Mouse (Mus musculus) hindbrain, embryonic 13.5 days (tissue): ENCODE measurements around the gene Irf6. TPM values are rescaled to one million over a fixed set of nuclear protein-coding genes. Genes with fewer than 3 reads are reported as not detected.

Experiments used
- ATAC-seq: fragments of 200-750 bp; cut with Nextera tagmentation; 2 replicates; pipeline ENCODE4 v1.8.0; 2017; ENCODE audit warnings: moderate TSS enrichment; ENCODE audit not compliant: low FRiP score
- H3K27ac ChIP-seq: fragments of 300-500 bp; sonication (generic); 2 replicates; pipeline ENCODE4 v1.5.1; 2015; ENCODE audit warnings: inconsistent platforms, mild to moderate bottlenecking, moderate library complexity
- H3K27me3 ChIP-seq: fragments of 300-500 bp; sonication (generic); 2 replicates; pipeline ENCODE4 v1.6.1; 2015; ENCODE audit warnings: mild to moderate bottlenecking, inconsistent platforms
- H3K36me3 ChIP-seq: fragments of 300-500 bp; sonication (generic); 2 replicates; pipeline ENCODE4 v1.6.1; 2015; ENCODE audit warnings: mild to moderate bottlenecking, inconsistent platforms
- H3K4me1 ChIP-seq: fragments of 300-500 bp; sonication (generic); replicated peaks from 2 replicates; pipeline ENCODE4 v1.6.1; 2015; ENCODE audit warnings: inconsistent platforms
- H3K4me2 ChIP-seq: fragments of 300-500 bp; sonication (generic); 2 replicates; pipeline ENCODE4 v1.6.1; 2015; ENCODE audit warnings: inconsistent platforms, mild to moderate bottlenecking, moderate library complexity
- H3K4me3 ChIP-seq: fragments of 300-500 bp; sonication (generic); 2 replicates; pipeline ENCODE4 v1.5.1; 2015; ENCODE audit warnings: mild to moderate bottlenecking, inconsistent platforms
- H3K9ac ChIP-seq: fragments of 300-500 bp; sonication (generic); 2 replicates; pipeline ENCODE4 v1.6.1; 2015; ENCODE audit warnings: mild to moderate bottlenecking, inconsistent platforms
- H3K9me3 ChIP-seq: fragments of 300-500 bp; sonication (generic); 2 replicates; pipeline ENCODE4 v1.6.1; 2016; ENCODE audit warnings: inconsistent platforms
- WGBS: fragments of 180-500 bp; shearing (Covaris S2); methylation state at CpG from one replicate; pipeline ENCODE4 v1.1.7; 2015; 5-methylcytosine and 5-hydroxymethylcytosine counted together
- polyA plus RNA-seq: library from polyadenylated mRNA; unstranded; fragments of >200 nt; fragmentation: Nextera tagmentation; extraction: Ambion mirVana; gene quantifications from 2 replicates; pipeline ENCODE4 v1.2.1, GENCODE M21; 2015

Gene Irf6
- polyA plus RNA-seq, result 0.62 and 0.82 TPM in 2 replicates

GRCm38 (mm10) chr1:193152872-193153271, at the start of gene Irf6:
TSS of gene Irf6 (plus strand) at chr1:193153111.
- Histone ChIP-seq H3K4me2 (peak within 1 kb of the TSS; percentile 43), H3K9ac (peak within 1 kb of the TSS; percentile 35; the same call in 1 of the 2 replicates), H3K27me3 (peaks cover 68% of the 10 kb centered on the region), H3K4me1 (peaks cover 16% of the 10 kb centered on the region), H3K4me3 (peak within 1 kb of the TSS; percentile 22), H3K36me3 (no peaks in the 10 kb centered on the region), H3K9me3 (no peaks in the 10 kb centered on the region), H3K27ac (no peak within 1 kb of the TSS)
- under 1% methylated on average over 30 of the region's 30 CpGs for WGBS
- ATAC-seq, result peak; percentile 57; the same call in 1 of the 2 replicates

- Histone ChIP-seq H3K27me3 (no peaks in the 10 kb centered on the region), H3K4me3 (no peak overlapping the region), H3K9me3 (no peaks in the 10 kb centered on the region), H3K9ac (no peak overlapping the region), H3K36me3 (peaks cover 96% of the 10 kb centered on the region), H3K4me2 (no peak overlapping the region), H3K27ac (no peak overlapping the region), H3K4me1 (no peaks in the 10 kb centered on the region)
- WGBS, result 95% methylated on average over 9 of the region's 9 CpGs
- no peak for ATAC-seq
Observed at GRCm38 (mm10) chr1:193112093-193112492, 40.8 kb upstream of the Irf6 start.

DNA sequence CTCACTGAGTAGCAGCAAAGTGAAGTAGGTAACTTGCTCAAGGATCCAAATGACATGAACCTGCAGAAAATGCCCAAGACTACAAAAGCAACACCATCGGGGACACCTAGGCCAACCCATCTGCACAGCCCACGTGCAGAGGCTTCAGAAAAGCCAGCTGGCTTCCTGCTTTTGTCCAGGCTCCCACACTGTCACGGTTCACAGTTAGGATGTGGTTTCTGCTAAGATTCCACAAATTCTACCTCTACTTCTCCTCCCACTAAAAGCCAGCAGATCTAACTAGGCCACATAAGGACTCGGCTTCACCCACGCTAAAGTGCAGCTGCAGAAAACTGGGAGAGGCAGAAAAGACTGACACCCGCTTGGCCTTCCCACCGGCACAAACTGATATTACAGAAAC, 30.1 kb upstream of the Irf6 start:
- H3K36me3 ChIP-seq, result peaks cover 86% of the 10 kb centered on the region

DNA sequence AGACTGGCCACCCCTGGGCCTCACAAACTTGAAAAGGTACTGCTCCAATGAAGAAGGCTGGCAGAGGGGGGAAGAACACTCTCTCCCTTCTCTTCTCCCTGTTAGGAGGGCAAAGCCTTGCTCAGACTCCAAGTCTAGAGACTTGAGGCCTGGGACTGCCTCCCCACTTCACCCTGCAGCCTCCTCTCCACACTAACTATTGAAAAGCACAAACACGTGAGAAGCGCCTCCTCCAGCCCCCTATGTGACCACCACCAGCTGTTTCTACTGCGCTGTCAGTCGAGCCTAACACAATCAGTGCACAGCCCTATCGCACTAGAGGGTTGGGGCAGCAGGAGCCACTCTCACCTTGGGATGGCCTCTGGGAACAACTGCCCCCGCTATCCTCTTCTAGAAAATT, 29.6 kb upstream of the Irf6 start:
- Histone ChIP-seq H3K4me2 (no peak overlapping the region), H3K9ac (no peak overlapping the region), H3K9me3 (no peaks in the 10 kb centered on the region), H3K27ac (no peak overlapping the region), H3K4me1 (peaks cover 10% of the 10 kb centered on the region; the same call in 1 of the 2 replicates), H3K36me3 (peaks cover 85% of the 10 kb centered on the region), H3K27me3 (no peaks in the 10 kb centered on the region), H3K4me3 (no peak overlapping the region)
- ATAC-seq, result no peak
- 96% methylated on average over 6 of the region's 6 CpGs for WGBS

More for the DNA sequence above, 30.1 kb upstream of the Irf6 start:
- no peak for ATAC-seq
- H3K4me2 ChIP-seq, result no peak overlapping the region
- H3K27ac ChIP-seq, result no peak overlapping the region
- no peaks in the 10 kb centered on the region for H3K9me3 ChIP-seq
- H3K4me3 ChIP-seq, result no peak overlapping the region
- H3K27me3 ChIP-seq, result no peaks in the 10 kb centered on the region
- H3K9ac ChIP-seq, result no peak overlapping the region
- peaks cover 6% of the 10 kb centered on the region; the same call in 1 of the 2 replicates for H3K4me1 ChIP-seq
- 96% methylated on average over 7 of the region's 7 CpGs for WGBS

- Histone ChIP-seq H3K27me3 (no peaks in the 10 kb centered on the region), H3K36me3 (peaks cover 61% of the 10 kb centered on the region), H3K4me2 (no peak overlapping the region), H3K27ac (no peak overlapping the region), H3K9me3 (no peaks in the 10 kb centered on the region), H3K4me3 (no peak overlapping the region), H3K9ac (no peak overlapping the region), H3K4me1 (peaks cover 22% of the 10 kb centered on the region)
- ATAC-seq, result no peak
- WGBS, result 70% methylated on average over 4 of the region's 4 CpGs
Observed at GRCm38 (mm10) chr1:193125835-193126234, 27.1 kb upstream of the Irf6 start.

DNA sequence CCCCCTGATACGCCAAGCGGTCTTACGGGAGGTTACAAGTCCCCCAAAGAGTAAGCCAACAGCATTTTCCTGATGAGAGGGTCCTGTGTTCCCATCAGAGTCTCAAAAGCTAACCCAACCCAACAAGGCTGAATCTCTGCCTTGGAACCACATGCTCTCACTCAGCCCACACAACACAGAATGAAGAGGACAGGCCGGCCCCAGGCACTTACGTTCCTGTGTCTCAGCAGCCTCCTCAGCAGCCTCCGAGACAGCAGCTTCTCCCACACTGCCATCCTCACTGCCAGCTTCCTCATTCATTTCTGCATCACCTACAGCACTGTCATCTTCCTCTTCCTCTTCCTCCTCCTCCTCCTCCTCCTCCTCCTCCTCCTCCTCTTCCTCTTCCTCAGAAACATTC, 24.9 kb upstream of the Irf6 start:
- Histone ChIP-seq H3K9me3 (no peaks in the 10 kb centered on the region), H3K27ac (no peak overlapping the region), H3K4me2 (no peak overlapping the region), H3K4me3 (no peak overlapping the region), H3K9ac (no peak overlapping the region), H3K36me3 (peaks cover 38% of the 10 kb centered on the region), H3K27me3 (no peaks in the 10 kb centered on the region), H3K4me1 (peaks cover 23% of the 10 kb centered on the region)
- ATAC-seq, result no peak
- WGBS, result 95% methylated on average over 6 of the region's 6 CpGs

GRCm38 (mm10) chr1:193129321-193129720, 23.6 kb upstream of the Irf6 start:
- H3K9me3 ChIP-seq, result no peaks in the 10 kb centered on the region
- peaks cover 26% of the 10 kb centered on the region for H3K36me3 ChIP-seq
- peak overlapping the region; percentile 70 for H3K4me2 ChIP-seq
- no peak overlapping the region for H3K27ac ChIP-seq
- ATAC-seq, result no peak
- H3K4me1 ChIP-seq, result peaks cover 23% of the 10 kb centered on the region
- peak overlapping the region; percentile 88 for H3K9ac ChIP-seq
- H3K27me3 ChIP-seq, result no peaks in the 10 kb centered on the region
- 30% methylated on average over 5 of the region's 5 CpGs for WGBS
- peak overlapping the region; percentile 97 for H3K4me3 ChIP-seq

DNA sequence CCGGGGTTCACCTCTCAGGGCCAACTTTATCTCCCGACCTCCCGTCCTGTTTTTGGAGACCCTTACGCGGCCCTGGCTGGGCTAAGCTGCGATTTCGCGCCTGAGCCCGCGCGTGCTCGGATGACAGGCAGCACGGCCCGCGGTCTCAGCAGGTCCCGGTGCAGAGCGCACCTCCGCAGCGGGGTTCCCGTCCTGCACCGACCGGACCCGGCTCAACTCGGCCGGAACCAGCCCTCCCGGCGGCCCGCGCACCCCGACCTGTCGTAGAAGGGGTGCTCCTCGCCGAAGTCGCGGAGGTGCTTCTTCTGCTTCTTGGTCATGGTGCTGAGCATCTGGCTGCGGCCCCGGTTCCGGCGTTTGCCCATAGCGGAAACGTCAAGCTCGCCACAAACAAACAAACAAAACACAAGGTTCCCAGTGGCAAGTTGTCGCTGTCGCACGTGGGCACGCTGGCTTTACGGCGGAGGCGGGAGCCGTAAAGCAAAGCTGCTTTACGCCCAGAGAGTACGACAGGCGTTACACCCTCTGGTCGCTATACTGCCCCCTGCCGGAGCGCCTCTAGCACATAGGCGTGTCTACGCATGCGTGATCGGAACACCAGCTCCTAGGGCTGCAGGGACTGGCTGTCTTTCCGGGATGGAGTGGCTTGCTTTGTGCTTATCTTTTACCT, 23.0 kb upstream of the Irf6 start, which contains the start of gene Diexf:
Gene Diexf (minus strand): TSS at position 487 of the 670 bp plus-strand sequence.
- Histone ChIP-seq H3K4me1 (peaks cover 23% of the 10 kb centered on the region), H3K27ac (peak within 1 kb of the TSS; percentile 80), H3K4me2 (peak within 1 kb of the TSS; percentile 70), H3K27me3 (no peaks in the 10 kb centered on the region), H3K9me3 (no peaks in the 10 kb centered on the region), H3K9ac (peak within 1 kb of the TSS; percentile 88), H3K4me3 (peak within 1 kb of the TSS; percentile 97), H3K36me3 (peaks cover 21% of the 10 kb centered on the region)
- ATAC-seq, result peak; percentile 94
- under 1% methylated on average over 61 of the region's 61 CpGs for WGBS

DNA sequence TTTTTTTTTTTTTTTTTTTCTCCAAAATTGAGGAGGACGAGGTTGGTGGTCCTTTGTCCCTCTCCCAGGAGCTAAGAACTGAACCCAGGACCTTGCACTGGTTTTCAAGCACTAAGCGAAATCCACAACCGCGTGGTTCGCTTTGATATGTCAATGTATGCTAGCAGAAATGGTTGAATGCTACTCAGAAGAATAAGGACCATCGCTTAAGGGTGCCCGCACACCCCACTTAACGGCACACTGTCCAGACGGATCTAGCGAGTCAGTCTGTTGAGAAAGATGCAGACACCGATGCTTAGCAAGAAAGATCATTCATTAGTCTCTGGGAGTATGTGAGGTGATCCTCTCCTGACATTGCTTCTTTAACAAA, 22.5 kb upstream of the Irf6 start:
- peak overlapping the region; percentile 97 for H3K4me3 ChIP-seq
- peak overlapping the region; percentile 68 for H3K9ac ChIP-seq
- H3K36me3 ChIP-seq, result peaks cover 20% of the 10 kb centered on the region
- peaks cover 23% of the 10 kb centered on the region for H3K4me1 ChIP-seq
- H3K27me3 ChIP-seq, result no peaks in the 10 kb centered on the region
- 28% methylated on average over 11 of the region's 11 CpGs for WGBS
- H3K4me2 ChIP-seq, result peak overlapping the region; percentile 70
- peak; percentile 64 for ATAC-seq
- no peaks in the 10 kb centered on the region for H3K9me3 ChIP-seq
- peak overlapping the region; percentile 80 for H3K27ac ChIP-seq

GRCm38 (mm10) chr1:193130839-193131238, 22.1 kb upstream of the Irf6 start:
- Histone ChIP-seq H3K27ac (no peak overlapping the region), H3K4me1 (peaks cover 23% of the 10 kb centered on the region), H3K9me3 (no peaks in the 10 kb centered on the region), H3K4me2 (peak overlapping the region; percentile 70), H3K36me3 (peaks cover 20% of the 10 kb centered on the region), H3K9ac (peak overlapping the region; percentile 68), H3K4me3 (peak overlapping the region; percentile 97), H3K27me3 (no peaks in the 10 kb centered on the region)
- ATAC-seq, result no peak; the same call in 1 of the 2 replicates
- WGBS, result 83% methylated on average over 8 of the region's 8 CpGs

DNA sequence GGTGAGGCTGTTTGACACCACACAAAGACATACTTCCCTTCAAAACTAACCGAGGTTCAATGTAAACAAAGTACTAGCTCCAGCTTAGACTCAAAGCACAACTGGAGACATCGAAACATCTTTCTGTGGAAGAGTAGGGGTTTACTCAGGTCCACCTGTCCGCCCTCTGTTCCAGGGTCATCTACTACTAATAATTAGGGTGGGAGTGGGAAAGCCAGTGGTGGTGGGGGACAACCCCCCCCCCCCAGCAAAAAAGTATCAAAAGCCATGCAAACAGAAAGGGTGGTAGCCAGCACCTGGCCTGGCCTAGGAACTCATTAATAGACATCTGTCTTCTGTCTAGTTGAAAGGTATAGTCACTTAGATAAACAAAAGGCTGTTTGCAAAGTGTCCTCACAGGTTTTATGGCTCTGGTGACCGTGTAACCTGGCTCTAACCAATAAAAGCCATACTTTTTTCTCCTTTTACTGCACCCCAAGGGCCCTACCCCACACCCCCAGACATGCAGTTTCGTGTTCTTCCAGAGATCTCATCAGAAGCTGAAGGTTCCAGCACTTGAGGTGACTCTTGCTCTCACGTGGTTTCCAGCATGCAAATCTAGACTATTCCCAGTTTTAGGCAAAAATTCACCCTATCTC, 21.5 kb upstream of the Irf6 start:
- ATAC-seq, result no peak
- Histone ChIP-seq H3K36me3 (peaks cover 18% of the 10 kb centered on the region), H3K9ac (no peak overlapping the region), H3K27me3 (no peaks in the 10 kb centered on the region), H3K27ac (no peak overlapping the region), H3K4me2 (no peak overlapping the region), H3K4me3 (no peak overlapping the region), H3K4me1 (peaks cover 23% of the 10 kb centered on the region), H3K9me3 (no peaks in the 10 kb centered on the region)
- WGBS, result 89% methylated on average over 6 of the region's 6 CpGs

- H3K9ac ChIP-seq, result no peak overlapping the region
- ATAC-seq, result no peak
- H3K27me3 ChIP-seq, result no peaks in the 10 kb centered on the region
- H3K9me3 ChIP-seq, result no peaks in the 10 kb centered on the region
- H3K4me3 ChIP-seq, result no peak overlapping the region
- no peak overlapping the region for H3K4me2 ChIP-seq
- H3K4me1 ChIP-seq, result peaks cover 20% of the 10 kb centered on the region
- no peak overlapping the region for H3K27ac ChIP-seq
- peaks cover 8% of the 10 kb centered on the region for H3K36me3 ChIP-seq
Observed at GRCm38 (mm10) chr1:193132385-193132784, 20.5 kb upstream of the Irf6 start.
